Mouse (Mus musculus): ENCODE results near the gene N4bp2.

GRCm38 (mm10) chr5:65860281-65861000 is 97.1 kb downstream of the N4bp2 start:
- TF ChIP-seq CTCF (IDR thresholded peaks at IDR 0.05; ENCODE audit: borderline replicate concordance, insufficient read depth, low read length) (no peak), POLR2A (IDR thresholded peaks at IDR 0.05; ENCODE audit: low read depth, low read length) (no peak)

Data from embryonic fibroblast, embryonic 13.5 days (primary cell).